Mouse (Mus musculus) heart, postnatal 4 days (tissue): ENCODE data around the gene Cxadr. TPM values are rescaled to one million over a fixed set of nuclear protein-coding genes. Genes with fewer than 3 reads are reported as not detected.
"Not testable (repeated sequence)": the region's sequence is repeated elsewhere in the genome, so short reads cannot be mapped to it uniquely, and the experiment has no call there.

Experiments used
- DNase-seq: peaks from one replicate; pipeline ENCODE4 v3.0.0; 2021
- total RNA-seq, 2 experiments: library from RNA; stranded (reverse); gene quantifications; 2 replicates each; pipeline ENCODE4 v1.2.3; 2021

Gene Cxadr
- total RNA-seq, 2 experiments from 2014 or later, result 43.7 to 47.3 TPM

- no peak for DNase-seq
Measured at GRCm38 (mm10) chr16:78307476-78308192, 6.3 kb downstream of the Cxadr start.

- DNase-seq, result no peak
Measured at GRCm38 (mm10) chr16:78309258-78309657, 8.0 kb downstream of the Cxadr start.

DNA sequence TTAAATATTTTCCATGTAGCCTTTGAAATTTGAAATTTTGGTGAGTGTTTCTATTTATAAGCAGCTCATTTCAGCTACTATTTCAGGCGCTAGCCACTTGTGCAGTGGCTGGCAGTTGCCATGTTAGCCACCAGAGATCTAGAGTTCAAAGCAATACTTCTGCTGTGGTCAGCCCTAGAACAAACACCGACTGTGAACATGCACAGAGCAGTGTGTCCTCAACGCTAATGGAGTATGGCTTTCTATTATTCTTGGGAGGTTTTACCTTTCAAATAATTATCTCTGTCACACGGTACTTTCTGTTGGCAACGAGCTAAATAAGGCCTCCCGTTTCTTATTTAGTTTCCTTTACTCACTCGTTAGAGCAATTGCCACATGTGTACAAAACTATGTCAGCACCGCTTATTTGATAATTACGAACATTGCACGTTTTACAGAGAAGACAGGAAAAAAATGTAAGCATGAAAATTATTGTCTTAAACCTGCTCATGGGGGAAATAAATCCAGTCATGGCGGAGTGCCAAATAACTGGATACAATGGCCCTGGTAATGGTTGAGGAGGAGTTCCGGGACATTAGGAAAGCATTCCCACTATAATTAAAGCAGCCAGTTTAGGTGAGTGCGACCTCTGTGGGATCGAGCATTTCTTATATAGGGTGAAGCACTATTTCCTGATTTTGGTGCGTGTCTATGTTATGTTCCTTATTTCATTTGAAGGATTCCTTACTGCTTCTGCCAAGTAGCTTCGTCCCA, 12.0 kb downstream of the Cxadr start:
- no peak for DNase-seq

- no peak for DNase-seq
Measured at GRCm38 (mm10) chr16:78314026-78314425, 12.7 kb downstream of the Cxadr start.

DNA sequence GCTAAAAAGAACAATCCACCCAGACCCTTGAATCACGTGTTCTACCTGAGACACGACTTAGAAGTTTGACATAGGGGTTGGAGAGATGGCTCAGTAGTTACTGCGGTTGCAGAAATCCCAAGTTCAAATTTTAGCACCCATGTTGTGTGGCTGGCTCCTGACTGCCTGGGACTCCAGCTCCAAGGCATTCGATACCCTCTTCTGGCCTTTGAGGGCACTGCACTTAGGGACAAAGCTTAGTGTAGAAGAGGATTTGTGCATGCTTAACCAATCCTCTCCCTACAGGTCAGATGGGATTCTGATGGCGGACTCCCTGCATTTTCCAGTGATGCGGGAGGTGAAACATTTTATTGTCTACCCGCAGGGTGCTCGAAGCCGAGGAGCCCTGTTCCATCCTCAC, 15.6 kb downstream of the Cxadr start:
- DNase-seq, result peak; percentile 78

DNA sequence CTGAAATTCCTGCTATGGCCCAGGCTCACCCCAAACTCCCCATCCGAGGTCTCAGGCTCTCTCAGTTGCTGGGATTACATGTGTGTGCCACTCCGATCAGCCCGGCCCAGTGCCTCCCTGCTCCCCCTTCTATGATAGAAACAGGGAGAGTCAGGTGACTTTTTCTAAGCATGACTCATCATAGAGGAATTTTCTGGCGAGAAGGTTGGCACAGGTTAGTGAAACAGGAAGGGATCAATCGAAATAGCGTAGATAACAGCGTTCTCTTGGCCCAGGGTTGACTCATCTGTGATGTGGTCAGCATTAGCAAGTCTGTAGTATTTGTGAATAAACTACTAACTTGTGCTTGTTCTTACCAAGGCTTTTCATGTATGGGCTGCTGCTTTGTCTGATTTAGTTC, 16.7 kb downstream of the Cxadr start:
- peak; percentile 45 for DNase-seq

- DNase-seq, result no peak
Measured at GRCm38 (mm10) chr16:78319711-78320110, 18.4 kb downstream of the Cxadr start.

DNA sequence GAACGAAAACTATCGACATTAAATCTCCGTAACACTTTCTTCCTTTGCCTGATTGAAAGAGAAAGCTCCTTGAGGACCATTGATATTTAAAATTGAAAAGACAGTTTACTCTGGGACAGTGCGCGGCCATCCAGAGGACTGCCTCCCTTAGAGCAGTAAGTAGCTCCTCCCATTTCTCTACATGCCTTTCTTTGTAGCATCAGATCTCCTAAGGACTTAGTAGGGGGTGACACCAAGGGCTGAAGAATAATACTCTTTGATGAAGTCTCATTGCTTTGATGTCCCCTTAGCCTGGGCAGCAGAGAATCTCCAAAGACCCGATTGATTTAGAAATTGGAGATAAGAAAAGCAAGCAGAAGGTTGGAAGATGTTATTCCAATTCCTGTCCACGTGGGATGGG, 20.3 kb downstream of the Cxadr start:
- DNase-seq, result no peak

DNA sequence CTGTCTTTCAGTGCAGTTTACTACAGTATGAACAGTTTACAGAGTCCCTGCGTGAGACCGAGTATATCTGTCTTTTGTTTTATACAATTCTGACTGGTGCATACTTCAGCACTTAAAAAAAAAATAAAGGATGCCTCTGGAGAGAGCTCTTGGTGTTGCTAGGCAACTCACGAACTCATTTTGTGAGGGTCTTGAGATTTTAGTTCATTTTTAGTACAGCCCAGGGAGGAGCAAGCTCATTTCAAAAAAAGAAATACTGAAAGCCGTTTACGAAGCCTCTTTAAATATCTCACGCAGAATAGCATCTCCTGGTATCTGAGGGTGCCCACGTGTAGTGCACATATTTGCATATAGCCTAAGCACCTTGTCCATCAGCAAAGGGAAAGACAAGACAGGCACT, 20.9 kb downstream of the Cxadr start:
- DNase-seq, result no peak

DNA sequence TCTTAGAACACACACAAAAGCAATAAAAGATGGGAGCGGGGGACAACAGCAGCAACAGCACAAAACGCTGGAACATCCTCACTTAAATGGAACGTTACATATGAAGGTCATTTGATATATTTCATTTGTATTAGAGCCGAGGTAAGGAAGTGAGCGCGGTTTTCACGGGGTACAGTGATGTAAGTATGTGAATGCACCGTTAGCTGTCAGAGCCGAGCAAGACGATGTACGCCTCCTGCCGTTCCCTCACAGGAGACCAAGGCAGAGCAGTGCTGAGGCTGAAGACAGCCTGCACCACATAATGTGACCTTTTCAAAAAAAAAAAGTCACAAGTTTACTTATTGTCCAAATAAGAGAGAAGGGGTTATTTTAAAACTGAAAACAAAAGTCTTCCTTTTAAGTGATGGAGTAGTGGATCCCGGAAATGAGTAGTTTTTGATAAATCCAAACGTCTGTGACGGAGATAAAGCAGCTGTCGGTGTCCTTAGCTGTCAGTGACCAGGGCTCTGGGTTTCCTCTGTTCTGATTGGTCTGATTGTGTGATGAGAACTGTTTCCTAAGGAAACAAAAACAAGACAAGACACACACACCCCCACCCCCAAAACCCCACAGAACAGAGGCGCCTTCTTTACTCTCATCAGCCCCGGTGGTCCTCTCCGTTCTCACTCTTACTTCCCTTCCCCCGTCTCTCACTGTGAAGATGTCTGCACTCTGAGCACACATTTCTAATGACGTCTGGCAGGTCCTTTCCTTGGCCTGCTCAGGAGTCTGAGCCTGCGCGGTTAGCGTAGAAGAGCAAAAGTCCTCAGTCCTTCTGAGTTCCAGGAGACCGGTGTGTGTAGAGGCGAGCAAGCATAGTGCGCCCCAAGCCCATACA, 24.9 kb downstream of the Cxadr start:
- DNase-seq, result no peak

DNA sequence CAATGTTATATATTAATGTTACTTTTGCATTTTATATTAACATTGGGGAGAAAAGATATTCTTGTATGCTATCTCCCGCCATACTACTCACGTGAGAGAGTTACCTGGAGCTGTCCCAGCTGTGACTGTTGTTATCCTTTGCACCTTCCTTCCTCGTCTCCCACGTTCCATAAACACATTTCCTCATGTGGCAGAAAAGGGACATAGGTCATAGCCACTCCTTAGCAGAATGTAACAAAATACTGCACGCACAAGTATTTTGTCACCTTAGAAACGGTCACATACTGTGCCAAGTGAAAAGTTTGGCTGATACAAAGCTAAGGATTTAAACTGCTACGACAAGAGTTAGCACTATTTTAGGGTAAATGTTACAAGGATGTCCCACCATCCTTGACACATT, 26.3 kb downstream of the Cxadr start:
- no peak for DNase-seq

DNA sequence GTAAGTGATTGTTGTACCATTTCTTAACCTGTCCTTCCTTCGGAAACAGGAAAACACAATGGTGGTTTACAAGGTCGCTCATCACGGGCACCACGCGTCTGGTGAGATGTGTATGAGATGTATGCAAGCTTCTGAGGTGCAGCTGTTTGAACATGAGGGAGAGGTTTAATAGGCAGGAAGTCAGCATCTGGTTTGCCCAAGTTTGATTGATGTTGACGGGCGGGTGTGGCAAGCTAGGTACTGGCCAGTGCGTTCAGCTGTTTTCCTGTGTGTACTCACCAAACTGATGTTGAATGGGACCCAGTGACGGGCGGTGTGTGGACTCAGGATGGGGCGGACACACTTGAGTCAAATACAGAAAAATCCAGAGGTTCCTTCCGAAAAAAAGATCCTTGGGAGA, 26.7 kb downstream of the Cxadr start:
- DNase-seq, result no peak

GRCm38 (mm10) chr16:78337226-78337625, 35.9 kb downstream of the Cxadr start:
- no peak for DNase-seq

GRCm38 (mm10) chr16:78341356-78341755, 40.1 kb downstream of the Cxadr start:
- no peak for DNase-seq

- DNase-seq, result no peak
Measured at GRCm38 (mm10) chr16:78342767-78343166, 41.5 kb downstream of the Cxadr start.

DNA sequence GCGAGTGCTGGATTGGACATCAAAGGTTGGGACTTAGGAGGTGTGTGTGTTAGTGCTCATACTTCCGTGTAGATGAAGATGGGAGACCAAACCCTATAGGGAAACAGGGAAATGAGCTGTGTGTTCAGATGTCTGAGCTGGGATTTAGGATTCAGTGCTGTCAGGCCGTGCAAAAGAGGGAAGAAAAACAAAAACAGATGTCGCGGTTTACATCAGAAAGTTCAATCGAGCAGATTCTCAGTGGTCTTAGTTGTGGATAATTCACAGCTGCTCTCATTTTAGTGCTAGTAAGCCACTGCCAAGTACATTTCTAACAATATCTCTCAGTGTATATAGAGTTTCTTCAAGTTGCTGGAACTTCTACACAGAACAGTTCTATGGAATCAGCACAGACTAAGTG, 42.5 kb downstream of the Cxadr start:
- DNase-seq, result no peak

DNA sequence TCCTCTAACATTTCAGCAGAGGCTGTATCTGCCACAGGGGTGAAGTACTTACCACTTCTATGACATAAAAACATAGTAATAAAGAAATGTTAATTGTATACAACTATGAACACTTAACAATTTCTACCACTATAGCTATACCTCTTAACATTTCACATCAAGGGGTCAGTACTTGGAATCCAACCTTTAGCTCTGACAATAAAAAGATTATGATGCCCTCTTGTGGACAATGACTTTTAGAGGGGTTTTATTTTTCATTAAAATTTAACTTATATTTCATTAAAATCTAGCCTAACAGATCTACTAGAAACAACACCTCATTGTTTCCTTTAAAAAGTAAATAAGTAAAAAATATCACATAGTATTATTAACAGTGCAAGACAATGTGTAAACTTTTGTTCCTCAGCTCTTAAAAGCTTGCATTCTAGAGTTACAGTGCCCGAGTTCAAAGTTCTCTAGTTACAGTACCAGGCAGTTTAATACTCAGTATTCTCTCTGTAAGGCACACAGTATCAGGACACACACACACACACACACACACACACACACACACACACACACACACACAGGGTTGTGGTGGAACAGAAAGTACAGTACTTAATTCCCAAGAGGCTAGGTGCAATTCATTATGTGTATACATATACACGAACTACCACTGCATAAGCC, 45.5 kb downstream of the Cxadr start:
- no peak for DNase-seq

GRCm38 (mm10) chr16:78347328-78347926, 46.1 kb downstream of the Cxadr start:
- peak; percentile 34 for DNase-seq

DNA sequence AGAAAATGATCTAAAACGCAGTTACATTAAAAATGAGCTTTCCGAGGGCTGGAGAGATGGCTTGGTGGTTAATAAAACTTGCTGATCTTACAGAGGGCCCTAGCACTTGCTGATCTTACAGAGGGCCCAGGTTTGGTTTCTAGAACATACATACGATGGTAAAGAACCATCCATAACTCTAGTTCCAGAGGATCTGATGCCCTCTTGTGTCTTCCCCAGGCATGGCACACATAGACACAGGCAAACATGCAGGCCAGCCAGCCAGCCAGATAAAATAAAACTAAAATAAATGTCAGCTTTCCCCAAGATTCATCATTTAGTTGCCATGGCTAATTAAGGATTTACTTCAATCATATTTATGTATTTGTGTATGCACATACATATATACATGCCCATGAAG, 56.5 kb downstream of the Cxadr start:
- DNase-seq, result no peak

- DNase-seq, result no peak
Measured at GRCm38 (mm10) chr16:78361466-78361865, 60.2 kb downstream of the Cxadr start.

DNA sequence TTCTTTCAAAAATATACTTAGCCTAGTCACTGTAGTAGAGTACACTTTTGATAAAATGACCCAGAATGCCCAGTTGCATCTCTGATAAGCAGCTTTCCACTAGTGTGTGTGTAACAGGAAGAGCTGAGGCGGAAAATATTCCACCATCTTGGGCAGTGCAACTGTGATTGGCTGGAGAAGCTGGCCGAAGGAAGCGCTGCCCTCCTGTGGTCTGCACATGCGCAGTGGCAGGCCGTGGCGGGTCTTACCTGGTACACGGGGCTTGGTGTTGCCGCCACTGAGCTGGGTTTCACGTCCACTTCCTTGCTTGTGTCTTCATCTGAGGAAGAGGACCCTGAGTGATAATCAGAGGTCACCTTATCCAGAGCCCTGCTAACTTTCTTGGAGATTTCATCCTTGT, 63.3 kb downstream of the Cxadr start:
- not testable (repeated sequence) for DNase-seq

DNA sequence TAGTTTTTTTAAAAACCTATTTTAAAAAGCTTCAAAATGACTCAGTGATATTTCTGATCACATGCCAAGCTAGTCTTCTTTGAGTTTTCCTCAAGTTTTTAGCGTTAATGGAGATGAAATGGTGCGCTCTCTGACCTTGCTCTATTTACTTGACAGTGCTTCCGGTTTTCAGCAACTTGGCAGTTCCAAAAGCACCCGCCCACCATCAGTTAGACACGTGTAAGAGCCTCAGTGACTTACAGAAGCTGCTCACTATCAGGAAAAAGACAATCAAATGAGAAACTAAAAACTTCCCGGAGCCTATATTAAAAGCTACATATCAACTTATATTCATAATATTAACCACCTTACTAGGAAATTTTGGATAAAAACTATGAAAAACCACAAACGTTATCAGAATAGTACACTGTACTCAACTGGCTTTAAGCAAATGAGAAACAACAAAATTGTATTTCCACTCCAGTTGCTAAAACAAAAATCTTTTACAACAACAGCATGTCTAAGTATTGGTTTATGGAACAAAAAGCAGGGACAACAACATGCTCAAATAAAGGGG, 70.3 kb downstream of the Cxadr start:
- no peak for DNase-seq
